Mouse (Mus musculus): ENCODE results near the gene Dapk3.

- TF ChIP-seq CTCF (IDR thresholded peaks at IDR 0.05; ENCODE audit: low read depth, low read length), result no peak
- TF ChIP-seq GATA1 (IDR thresholded peaks at IDR 0.05; ENCODE audit: borderline replicate concordance, low read length), result no peak
- TF ChIP-seq POLR2AphosphoS5 (IDR thresholded peaks at IDR 0.05; ENCODE audit: insufficient replicate concordance, low read depth, low read length), result no peak
- no peak for TF ChIP-seq TAL1 (conservative IDR thresholded peaks at IDR 0.05; ENCODE audit: low read depth, low read length)
These were observed 42.8 kb upstream of the Dapk3 start for GRCm38 (mm10) chr10:81140005-81140404.

All from G1E (cell line).